Mouse (Mus musculus) B cell, adult 2 months (primary cell): ENCODE results near the gene Trpc4.

Source experiments
- DNase-seq, 2 experiments: peaks; one replicate each; pipeline ENCODE4 v3.0.0; 2022

The Trpc4 gene

GRCm38 (mm10) chr3:54155639-54156315 is at the start of gene Trpc4:
Trpc4 (plus strand) TSS chr3:54156035.
- no peak for DNase-seq

- DNase-seq, result no peak
These were observed 44.3 kb upstream of the Trpc4 start for GRCm38 (mm10) chr3:54111489-54111888.

GRCm38 (mm10) chr3:54135376-54135775 is 20.5 kb upstream of the Trpc4 start:
- DNase-seq, result no peak

- DNase-seq, result no peak
These were observed 14.5 kb upstream of the Trpc4 start for GRCm38 (mm10) chr3:54141376-54141775.

- DNase-seq, result peak; percentile 25
These were observed 794 bp upstream of the Trpc4 start for GRCm38 (mm10) chr3:54154844-54155638.

GRCm38 (mm10) chr3:54156316-54157000 is 623 bp downstream of the Trpc4 start:
- DNase-seq, result no peak

GRCm38 (mm10) chr3:54170701-54171100 is 14.9 kb downstream of the Trpc4 start:
- DNase-seq, result no peak

- no peak for DNase-seq
These were observed 21.5 kb downstream of the Trpc4 start for GRCm38 (mm10) chr3:54177296-54177695.

- DNase-seq, result no peak
These were observed 35.3 kb downstream of the Trpc4 start for GRCm38 (mm10) chr3:54190932-54191668.

GRCm38 (mm10) chr3:54201231-54201630 is 45.4 kb downstream of the Trpc4 start:
- no peak for DNase-seq

GRCm38 (mm10) chr3:54204386-54204785 is 48.6 kb downstream of the Trpc4 start:
- DNase-seq, result no peak

GRCm38 (mm10) chr3:54210112-54210511 is 54.3 kb downstream of the Trpc4 start:
- DNase-seq, result no peak

- DNase-seq, result no peak
These were observed 55.6 kb downstream of the Trpc4 start for GRCm38 (mm10) chr3:54211441-54211840.

- no peak for DNase-seq
These were observed 66.7 kb downstream of the Trpc4 start for GRCm38 (mm10) chr3:54222549-54222948.

GRCm38 (mm10) chr3:54228463-54228862 is 72.6 kb downstream of the Trpc4 start:
- no peak for DNase-seq

GRCm38 (mm10) chr3:54238891-54239290 is 83.1 kb downstream of the Trpc4 start:
- DNase-seq, result no peak

GRCm38 (mm10) chr3:54239426-54239825 is 83.6 kb downstream of the Trpc4 start:
- DNase-seq, result no peak

- DNase-seq, result no peak
These were observed 87.3 kb downstream of the Trpc4 start for GRCm38 (mm10) chr3:54243136-54243535.

GRCm38 (mm10) chr3:54244729-54245465 is 89.1 kb downstream of the Trpc4 start:
- no peak for DNase-seq

GRCm38 (mm10) chr3:54246416-54246815 is 90.6 kb downstream of the Trpc4 start:
- no peak for DNase-seq

GRCm38 (mm10) chr3:54249311-54249710 is 93.5 kb downstream of the Trpc4 start:
- no peak for DNase-seq

GRCm38 (mm10) chr3:54266943-54267342 is 111.1 kb downstream of the Trpc4 start:
- DNase-seq, result no peak
